11 mouse cellular contexts compared by ENCODE assay signal in the genomic region with DNA sequence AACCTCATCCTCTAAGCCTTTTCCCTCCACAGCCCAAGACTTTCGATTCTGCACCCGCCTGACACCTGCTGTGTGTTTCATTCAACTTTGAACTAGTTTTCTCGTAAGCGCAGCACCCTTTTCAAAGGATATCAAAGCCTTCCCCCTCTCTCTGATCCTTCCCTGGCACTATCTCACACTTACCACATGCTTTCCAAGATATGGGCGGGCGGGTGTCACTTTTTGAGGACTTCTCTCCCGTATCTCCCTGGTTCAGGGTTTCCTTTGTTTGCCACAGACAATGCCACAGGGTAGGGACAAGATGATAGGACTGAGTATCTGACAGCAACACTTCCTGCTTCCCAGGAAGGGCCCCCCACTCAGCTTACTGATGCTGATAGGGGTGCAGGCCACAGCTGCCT.
A peak's percentile ranks its signal among the peaks of the same experiment; 100 is the strongest.
DNase-seq lines count a peak whose midpoint lies in the region; ATAC-seq and TF ChIP-seq lines count a peak whose summit lies in the region.
"Had no signal": no experiment of that assay in that cellular context is flagged by ENCODE, and none has a peak within 500 bp of the region (broad histone marks: within the 10 kb centered on the region; RNA-seq: fewer than 3 reads in every experiment).

No protein-coding gene starts in this region.

- H3K27me3 ChIP-seq in spleen, adult 2 months (ENCODE audit: control insufficient read depth, insufficient read depth, low read length), result no peaks in the 10 kb centered on the region
- no peaks in the 10 kb centered on the region for H3K27me3 ChIP-seq in hindbrain, embryonic 12.5 days
- no peaks in the 10 kb centered on the region for H3K27me3 ChIP-seq in midbrain, embryonic 11.5 days (ENCODE audit: control insufficient read depth, insufficient read depth, low read length)
- H3K27me3 ChIP-seq: hindbrain, embryonic 13.5 days; limb, embryonic 15.5 days had no signal

- 27% methylated on average over 7 of the region's 7 CpGs for WGBS in spleen, adult 2 months
- WGBS in hindbrain, embryonic 12.5 days, result 66% methylated on average over 7 of the region's 7 CpGs
- 69% methylated on average over 7 of the region's 7 CpGs for WGBS in midbrain, embryonic 11.5 days

- DNase-seq in spleen, adult 2 months (ENCODE audit: low read depth in 1 of 2, low spot score in 2 of 2), result no peak
- DNase-seq in spleen, postnatal 10 days (ENCODE audit: low spot score in 2 of 2), result no peak
- peak; percentile 78 for DNase-seq in lung, postnatal 25 days (ENCODE audit: low spot score)
- DNase-seq in yolk sac, embryonic 10.5 days (ENCODE audit: low spot score), result peak; percentile 18
- no peak for DNase-seq in midbrain, embryonic 11.5 days (ENCODE audit: low spot score, missing footprints)
- no peak for DNase-seq in cerebellum, postnatal 14 days

- H3K9ac ChIP-seq in hindbrain, embryonic 12.5 days, result no peak overlapping the region
- no peak overlapping the region for H3K9ac ChIP-seq in midbrain, embryonic 11.5 days (ENCODE audit: low read length)
- H3K9ac ChIP-seq: hindbrain, embryonic 13.5 days; limb, embryonic 15.5 days had no signal

- no peaks in the 10 kb centered on the region for H3K36me3 ChIP-seq in spleen, adult 2 months (ENCODE audit: control insufficient read depth, insufficient read depth, low read length)
- H3K36me3 ChIP-seq in hindbrain, embryonic 12.5 days, result no peaks in the 10 kb centered on the region
- H3K36me3 ChIP-seq in midbrain, embryonic 11.5 days (ENCODE audit: control insufficient read depth, insufficient read depth, low read length), result no peaks in the 10 kb centered on the region
- H3K36me3 ChIP-seq: hindbrain, embryonic 13.5 days; limb, embryonic 15.5 days had no signal

- no peak overlapping the region for H3K4me2 ChIP-seq in hindbrain, embryonic 12.5 days (replicated peaks)
- no peak overlapping the region for H3K4me2 ChIP-seq in midbrain, embryonic 11.5 days
- H3K4me2 ChIP-seq: hindbrain, embryonic 13.5 days; limb, embryonic 15.5 days had no signal

- H3K27ac ChIP-seq in spleen, adult 2 months (ENCODE audit: insufficient read depth, low read length), result peak overlapping the region; percentile 61; the same call in 1 of the 2 replicates
- no peak overlapping the region for H3K27ac ChIP-seq in hindbrain, embryonic 12.5 days
- no peak overlapping the region for H3K27ac ChIP-seq in midbrain, embryonic 11.5 days (ENCODE audit: low read depth, low read length)
- H3K27ac ChIP-seq: hindbrain, embryonic 13.5 days; limb, embryonic 15.5 days had no signal

- H3K4me3 ChIP-seq in spleen, adult 2 months (ENCODE audit: extremely low read depth, insufficient read depth, insufficient read length), result no peak overlapping the region
- no peak overlapping the region for H3K4me3 ChIP-seq in hindbrain, embryonic 12.5 days
- H3K4me3 ChIP-seq in midbrain, embryonic 11.5 days (ENCODE audit: low read depth, low read length), result no peak overlapping the region
- H3K4me3 ChIP-seq: hindbrain, embryonic 13.5 days; limb, embryonic 15.5 days had no signal

- peak; percentile 69 for ATAC-seq in granulocyte monocyte progenitor cell, adult 5-6 weeks (replicated peaks; ENCODE audit: poor library complexity, severe bottlenecking)
- ATAC-seq in hindbrain, embryonic 12.5 days (ENCODE audit: low FRiP score), result no peak
- ATAC-seq in midbrain, embryonic 11.5 days (ENCODE audit: low FRiP score), result no peak
- ATAC-seq: forebrain, embryonic 16.5 days had no signal

- H3K4me1 ChIP-seq in spleen, adult 2 months (ENCODE audit: control insufficient read depth, insufficient read depth, insufficient read length), result peaks cover 5% of the 10 kb centered on the region; the same call in 1 of the 2 replicates
- H3K4me1 ChIP-seq in hindbrain, embryonic 12.5 days, result no peaks in the 10 kb centered on the region
- no peaks in the 10 kb centered on the region for H3K4me1 ChIP-seq in midbrain, embryonic 11.5 days (ENCODE audit: control insufficient read depth, insufficient read depth, low read length)
- H3K4me1 ChIP-seq: hindbrain, embryonic 13.5 days; limb, embryonic 15.5 days had no signal

- H3K9me3 ChIP-seq in hindbrain, embryonic 12.5 days (replicated peaks), result no peaks in the 10 kb centered on the region
- H3K9me3 ChIP-seq in midbrain, embryonic 11.5 days (ENCODE audit: control insufficient read depth, low read length), result no peaks in the 10 kb centered on the region
- H3K9me3 ChIP-seq: hindbrain, embryonic 13.5 days; limb, embryonic 15.5 days had no signal

- TF ChIP-seq POLR2A in spleen, adult 2 months (IDR thresholded peaks at IDR 0.05; ENCODE audit: low read depth, low read length), result no peak

- no peak for TF ChIP-seq CTCF in spleen, adult 2 months (IDR thresholded peaks at IDR 0.05; ENCODE audit: extremely low read depth, insufficient read depth, insufficient read length, insufficient replicate concordance)

Comparison
In these comparisons a context has a peak if more than half of its experiments do, and no peak if none do; other contexts are left out.
1. DNase-seq: peak in lung, postnatal 25 days (single experiment) and yolk sac, embryonic 10.5 days (single experiment); none in spleen, adult 2 months (0 of 2), spleen, postnatal 10 days (0 of 2), midbrain, embryonic 11.5 days (single experiment) and cerebellum, postnatal 14 days (0 of 2).